Mouse (Mus musculus) liver, postnatal 0 days (tissue): Measurements from ENCODE around the gene Rps6ka5.

Experiments
- CTCF ChIP-seq: sonication (generic); IDR thresholded peaks from 2 replicates; pipeline ENCODE4 v1.5.1; 2016; ENCODE audit warnings: antibody characterized with exemption, low read depth
- EP300 ChIP-seq: IDR thresholded peaks from 2 replicates; pipeline ENCODE4 v1.6.1; 2016; ENCODE audit warnings: antibody characterized with exemption, low read depth, mild to moderate bottlenecking

GRCm38 (mm10) chr12:100528246-100528645, 198.5 kb downstream of the Rps6ka5 start:
- no peak for TF ChIP-seq CTCF
- no peak for TF ChIP-seq EP300
